Mouse (Mus musculus) megakaryocyte, embryonic 14.5 days (primary cell): ENCODE measurements around the gene Agpat3.

Experiments used
- FLI1 ChIP-seq: IDR thresholded peaks from 2 replicates; pipeline ENCODE4 v1.6.1; 2012; ENCODE audit warnings: low read length, inconsistent platforms, mixed read lengths
- GATA1 ChIP-seq: IDR thresholded peaks from 3 replicates; pipeline ENCODE4 v1.6.1; 2012; ENCODE audit warnings: mixed read lengths, low read length, inconsistent platforms, borderline replicate concordance

DNA sequence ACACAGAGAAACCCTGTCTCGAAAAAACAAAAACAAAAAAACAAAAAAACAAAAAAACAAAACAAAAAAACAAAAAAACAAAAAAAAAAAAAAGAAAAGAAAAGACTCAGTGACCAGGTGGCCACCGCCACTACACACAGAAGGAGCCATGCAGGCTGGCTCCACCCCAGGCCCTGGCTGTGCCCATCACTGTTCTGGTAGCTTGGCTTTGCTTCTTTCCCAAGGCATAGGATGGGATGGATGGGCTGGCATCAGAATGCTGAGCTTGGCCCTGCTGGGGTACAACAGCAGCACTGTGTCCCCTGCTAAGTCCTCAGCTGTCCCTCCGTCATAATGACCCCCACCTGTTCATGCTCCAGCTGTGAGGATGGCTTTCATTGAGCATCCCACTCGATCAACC, 63.4 kb downstream of the Agpat3 start:
- TF ChIP-seq GATA1: no peak
- TF ChIP-seq FLI1: no peak
